Mouse (Mus musculus) liver, adult 2 months (tissue): Measurements from ENCODE around the gene Tprkb.

Experiments
- CTCF ChIP-seq: fragments of 200-500 bp; IDR thresholded peaks from 2 replicates; pipeline ENCODE4 v1.5.1; 2011; ENCODE audit warnings: low read depth, low read length, control low read depth
- POLR2A ChIP-seq: fragments of 200-500 bp; IDR thresholded peaks from 2 replicates; pipeline ENCODE4 v1.6.1; 2011; ENCODE audit warnings: low read length, control low read depth; ENCODE audit not compliant: insufficient read depth; ENCODE audit errors: extremely low read depth

GRCm38 (mm10) chr6:85934047-85934446 is 22.4 kb downstream of the Tprkb start:
- TF ChIP-seq CTCF (no peak), POLR2A (no peak)
